Mouse (Mus musculus) retina, embryonic 14.5 days (tissue): ENCODE results near the gene Cldn13.
"Not testable (repeated sequence)": the region's sequence is repeated elsewhere in the genome, so short reads cannot be mapped to it uniquely, and the experiment has no call there.

ENCODE experiments used
- DNase-seq: peaks from one replicate; pipeline ENCODE4 v3.0.0-alpha.2; 2015; ENCODE audit warnings: low spot score

Gene Cldn13

GRCm38 (mm10) chr5:134933686-134934085, 18.4 kb upstream of the Cldn13 start:
- DNase-seq: not testable (repeated sequence)

- no peak for DNase-seq
These were observed 18.0 kb upstream of the Cldn13 start for GRCm38 (mm10) chr5:134933281-134933680.

DNA sequence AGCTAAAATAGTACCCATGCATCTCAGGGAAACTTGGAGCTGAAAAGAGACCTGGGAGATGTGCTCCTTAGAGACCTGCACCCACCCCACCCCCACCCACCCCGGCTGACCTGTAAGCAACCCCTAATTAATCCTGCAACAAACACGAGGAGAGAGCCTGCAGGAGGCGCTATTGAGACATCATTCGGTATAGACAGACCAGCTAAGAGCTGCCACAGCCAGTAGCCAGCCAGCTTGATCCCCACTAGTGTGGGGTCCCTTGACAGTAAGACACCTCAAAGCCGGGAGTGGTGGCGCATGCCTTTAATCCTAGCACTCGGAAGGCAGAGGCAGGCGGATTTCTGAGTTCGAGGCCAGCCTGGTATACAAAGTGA, 17.6 kb upstream of the Cldn13 start:
- DNase-seq: peak; percentile 85

DNA sequence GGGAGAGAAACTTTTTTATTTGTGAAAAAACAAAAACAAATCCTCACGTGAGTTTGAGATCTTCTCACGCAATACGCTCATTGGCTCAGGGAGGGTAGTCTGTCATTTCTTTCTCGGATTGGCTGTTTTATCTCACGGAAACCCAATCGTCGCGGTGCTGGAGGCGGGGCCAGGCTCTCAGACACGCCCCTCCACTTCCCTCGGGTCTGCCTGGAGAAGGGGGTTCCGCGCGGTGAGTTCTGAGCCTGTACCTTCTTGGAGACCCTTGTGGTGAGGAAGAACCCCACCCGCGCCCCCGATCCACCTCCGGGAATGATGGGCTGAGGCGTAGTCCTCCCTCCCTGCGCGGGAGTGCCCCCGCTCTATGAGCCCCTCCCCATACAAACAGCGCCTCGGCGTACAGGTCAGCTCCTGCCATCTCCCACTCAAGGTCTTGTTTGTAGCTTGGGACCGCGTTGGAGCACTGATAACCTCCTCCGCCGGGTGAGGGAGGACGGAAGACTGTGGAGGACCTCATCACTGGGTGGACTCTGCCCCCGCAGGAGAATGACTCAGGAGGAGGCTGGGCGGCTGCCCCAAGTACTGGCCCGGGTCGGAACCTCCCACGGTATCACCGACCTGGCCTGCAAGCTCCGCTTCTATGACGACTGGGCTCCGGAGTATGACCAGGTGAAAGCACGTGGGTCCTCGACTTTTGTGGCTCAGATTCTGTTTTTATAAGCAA, 17.0 kb upstream of the Cldn13 start, which contains the start of gene Mettl27:
Gene Mettl27 (plus strand): TSS at position 190 of the 724 bp plus-strand sequence.
- DNase-seq: peak; percentile 91

GRCm38 (mm10) chr5:134929988-134930387, 14.7 kb upstream of the Cldn13 start:
- DNase-seq: no peak

- DNase-seq: no peak
These were observed 11.4 kb upstream of the Cldn13 start for GRCm38 (mm10) chr5:134926726-134927125.

GRCm38 (mm10) chr5:134923141-134923540, 7.8 kb upstream of the Cldn13 start:
- DNase-seq: no peak

DNA sequence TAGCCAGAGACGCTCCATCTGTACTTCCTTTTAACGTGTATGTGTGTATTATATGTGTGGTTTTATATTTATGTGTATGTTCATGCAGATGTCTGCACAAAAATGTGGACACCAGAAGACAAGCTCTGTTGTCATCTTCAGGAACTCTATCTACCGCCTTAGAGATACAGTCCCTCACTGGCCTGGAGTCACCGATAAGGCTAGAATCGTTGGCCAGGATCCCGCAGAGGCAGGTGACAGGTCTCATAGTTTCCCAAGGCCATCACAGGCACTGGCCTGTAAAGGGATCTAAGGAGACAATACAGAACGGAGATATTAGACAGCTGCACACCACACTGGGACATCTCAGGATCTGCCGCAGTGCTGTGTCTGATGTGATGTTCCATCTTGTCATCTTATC, 5.8 kb upstream of the Cldn13 start:
- no peak for DNase-seq

DNA sequence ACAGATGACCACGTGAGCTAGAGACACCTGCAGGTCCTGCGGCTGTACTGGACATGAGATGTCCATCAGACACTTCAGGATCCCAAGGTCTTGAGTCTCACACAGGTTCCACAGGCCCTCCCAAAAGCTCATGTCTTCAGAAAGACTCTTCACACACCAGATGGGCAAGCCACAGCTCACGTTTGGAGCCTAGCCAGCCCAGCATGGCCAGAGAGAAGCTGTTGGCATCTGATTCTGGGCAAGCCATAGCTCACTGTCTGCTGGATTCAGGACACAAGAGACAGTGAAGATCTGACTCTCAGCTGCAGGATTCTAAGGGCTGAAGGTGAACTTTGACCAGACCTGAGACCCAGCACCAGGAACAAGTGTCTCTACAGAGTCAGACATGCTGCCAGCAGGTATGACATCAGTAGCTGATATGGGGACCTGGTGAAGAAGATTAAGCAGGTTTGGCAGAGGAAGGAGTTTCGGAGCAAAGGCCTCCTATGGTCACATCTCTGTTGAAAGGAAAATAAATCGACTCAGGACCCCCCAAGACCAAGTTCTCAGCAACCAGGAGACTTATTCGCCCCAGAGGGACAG, 4.9 kb upstream of the Cldn13 start:
- no peak for DNase-seq

- no peak for DNase-seq
These were observed 3.8 kb upstream of the Cldn13 start for GRCm38 (mm10) chr5:134919097-134919496.

- peak; percentile 68 for DNase-seq
These were observed 2.9 kb upstream of the Cldn13 start for GRCm38 (mm10) chr5:134918071-134918832.

GRCm38 (mm10) chr5:134914510-134914909, 816 bp downstream of the Cldn13 start:
- DNase-seq: no peak

GRCm38 (mm10) chr5:134913753-134914152, 1.6 kb downstream of the Cldn13 start:
- DNase-seq: no peak

DNA sequence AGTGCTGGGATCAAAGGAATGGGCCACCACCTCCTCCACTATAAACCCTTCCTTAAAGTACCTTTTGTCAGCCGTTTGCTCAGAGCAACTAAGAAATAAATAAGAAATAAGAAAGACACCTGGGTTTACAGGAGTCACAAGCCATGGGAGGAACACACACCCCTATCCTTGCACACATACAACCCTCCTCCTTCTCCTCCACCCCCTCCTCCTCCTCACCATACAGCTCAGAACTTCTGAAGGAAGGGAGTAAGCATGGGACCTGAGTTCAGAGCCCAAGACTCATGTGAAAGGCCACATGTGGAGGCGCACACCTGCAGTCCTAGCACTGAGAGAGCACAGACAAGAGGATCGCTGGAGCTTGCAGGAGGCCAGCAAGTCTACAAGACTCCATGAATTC, 2.0 kb downstream of the Cldn13 start:
- no peak for DNase-seq

- DNase-seq: no peak
These were observed 3.4 kb downstream of the Cldn13 start for GRCm38 (mm10) chr5:134911901-134912300.

DNA sequence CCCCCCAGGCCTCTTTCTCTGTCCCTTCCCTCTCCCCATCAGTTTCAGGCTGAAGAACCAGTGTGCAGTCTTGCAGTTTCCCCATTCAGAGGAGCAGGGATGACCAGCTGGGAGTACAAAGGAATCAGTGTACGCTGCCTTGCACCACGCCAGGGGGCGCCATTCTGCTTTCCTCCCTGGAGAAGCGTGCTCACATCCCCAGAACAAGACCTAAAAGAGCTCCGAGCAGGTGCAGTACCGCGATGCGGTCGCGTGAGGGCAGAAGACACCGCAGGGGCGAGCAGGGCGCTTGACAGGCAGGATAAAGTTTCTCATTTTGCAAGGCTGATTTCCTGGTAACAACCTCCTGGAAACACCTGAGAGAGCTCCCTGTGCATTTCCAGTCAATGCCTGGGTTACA, 8.2 kb downstream of the Cldn13 start:
- peak; percentile 89 for DNase-seq

DNA sequence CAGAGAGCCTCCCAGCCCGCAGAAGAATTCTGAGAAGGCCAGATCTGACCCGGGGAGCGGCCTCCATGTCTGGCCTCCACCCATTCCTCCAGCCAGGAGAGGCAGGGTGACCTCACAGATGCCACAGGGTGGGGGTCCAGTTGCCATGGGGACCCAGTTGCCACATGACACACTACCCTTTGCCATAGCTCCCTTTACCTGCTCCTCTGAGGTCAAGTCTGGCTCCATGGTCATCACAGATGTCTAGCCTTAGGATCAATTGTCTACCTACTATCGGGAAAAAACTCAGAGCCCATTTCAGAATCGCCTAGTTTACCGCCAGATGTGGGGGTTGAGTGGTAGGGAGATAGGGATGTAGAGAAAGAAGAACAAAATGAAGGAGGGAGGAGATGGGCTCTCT, 8.7 kb downstream of the Cldn13 start, which contains the start of gene Tmem270:
Gene Tmem270 (minus strand): TSS at position 101 of the 400 bp plus-strand sequence.
- no peak for DNase-seq

GRCm38 (mm10) chr5:134901644-134902027, 13.7 kb downstream of the Cldn13 start:
- no peak for DNase-seq

- DNase-seq: peak; percentile 65
These were observed 14.2 kb downstream of the Cldn13 start for GRCm38 (mm10) chr5:134901012-134901643.

- DNase-seq: no peak
These were observed 17.7 kb downstream of the Cldn13 start for GRCm38 (mm10) chr5:134897596-134897995.

- no peak for DNase-seq
These were observed 18.4 kb downstream of the Cldn13 start for GRCm38 (mm10) chr5:134896965-134897364.

- DNase-seq: no peak
These were observed 20.0 kb downstream of the Cldn13 start for GRCm38 (mm10) chr5:134895291-134895690.
